Mouse (Mus musculus) neural tube, embryonic 14.5 days (tissue): ENCODE measurements around the gene Dab1. TPM values are rescaled to one million over a fixed set of nuclear protein-coding genes. Genes with fewer than 3 reads are reported as not detected.

Experiments
- ATAC-seq: fragments of 200-750 bp; cut with Nextera tagmentation; 2 replicates; pipeline ENCODE4 v1.8.0; 2017; ENCODE audit warnings: low read depth, mild to moderate bottlenecking, moderate TSS enrichment, moderate library complexity
- H3K27ac ChIP-seq: fragments of 300-500 bp; sonication (generic); 2 replicates; pipeline ENCODE4 v1.5.1; 2014; ENCODE audit warnings: low read depth, mild to moderate bottlenecking, control low read depth, low read length, moderate library complexity, mixed read lengths
- H3K27me3 ChIP-seq: fragments of 300-500 bp; sonication (generic); 2 replicates; pipeline ENCODE4 v1.6.1; 2014; ENCODE audit warnings: low read length; ENCODE audit not compliant: control insufficient read depth, insufficient read depth
- H3K36me3 ChIP-seq: fragments of 300-500 bp; sonication (generic); 2 replicates; pipeline ENCODE4 v1.6.1; 2014; ENCODE audit warnings: low read length, mixed read lengths; ENCODE audit not compliant: control insufficient read depth, insufficient read depth
- H3K4me1 ChIP-seq: fragments of 300-500 bp; sonication (generic); 2 replicates; pipeline ENCODE4 v1.6.1; 2014; ENCODE audit warnings: low read length; ENCODE audit not compliant: control insufficient read depth, insufficient read depth
- H3K4me2 ChIP-seq: fragments of 300-500 bp; sonication (generic); 2 replicates; pipeline ENCODE4 v1.6.1; 2014; ENCODE audit warnings: mild to moderate bottlenecking, low read depth, low read length, control low read depth
- H3K4me3 ChIP-seq: fragments of 300-500 bp; sonication (generic); 2 replicates; pipeline ENCODE4 v1.5.1; 2014; ENCODE audit warnings: low read depth, low read length, control low read depth, mixed read lengths
- H3K9ac ChIP-seq: fragments of 300-500 bp; sonication (generic); replicated peaks from 2 replicates; pipeline ENCODE4 v1.6.1; 2014; ENCODE audit warnings: low read depth, mild to moderate bottlenecking, control low read depth, low read length, mixed read lengths
- H3K9me3 ChIP-seq: fragments of 300-500 bp; sonication (generic); 2 replicates; pipeline ENCODE4 v1.6.1; 2016; ENCODE audit warnings: low read length; ENCODE audit not compliant: control insufficient read depth
- WGBS: fragments of 180-500 bp; shearing (Covaris S2); extraction: QIAGEN DNeasy Blood & Tissue Kit; methylation state at CpG from one replicate; pipeline ENCODE4 v1.1.7; 2014; 5-methylcytosine and 5-hydroxymethylcytosine counted together
- polyA plus RNA-seq: library from polyadenylated mRNA; unstranded; fragments of >200 nt; fragmentation: Nextera tagmentation; extraction: Ambion mirVana; gene quantifications from 2 replicates; pipeline ENCODE4 v1.2.1, GENCODE M21; 2014

Dab1 gene
- polyA plus RNA-seq, 1 experiment from 2014 or later: 58.0 TPM

DNA sequence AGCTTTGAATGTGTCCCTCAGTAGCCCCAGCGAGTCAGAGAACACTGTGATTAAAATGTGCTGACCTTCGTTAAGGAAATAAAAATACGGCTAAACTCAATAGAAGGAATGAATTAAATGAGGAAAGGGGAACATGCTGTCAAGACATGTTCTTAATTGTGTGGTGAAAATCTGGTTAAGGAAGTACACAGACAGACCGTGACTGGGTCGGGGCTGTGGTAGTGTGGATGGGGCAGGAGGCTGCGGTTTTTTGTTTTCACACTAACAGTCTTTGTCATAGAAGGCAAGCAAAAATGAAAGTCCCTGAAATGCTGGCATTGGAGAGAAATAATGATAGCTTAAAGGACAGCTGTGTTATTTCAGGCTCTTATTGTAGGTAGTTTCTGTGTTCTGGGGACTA lies 92.2 kb downstream of the Dab1 start:
- Histone ChIP-seq H3K4me2 (no peak overlapping the region), H3K4me1 (no peaks in the 10 kb centered on the region), H3K27me3 (no peaks in the 10 kb centered on the region), H3K36me3 (no peaks in the 10 kb centered on the region), H3K9ac (no peak overlapping the region), H3K4me3 (no peak overlapping the region), H3K9me3 (no peaks in the 10 kb centered on the region), H3K27ac (no peak overlapping the region)
- WGBS: 85% methylated on average over 6 of the region's 6 CpGs
- no peak for ATAC-seq

GRCm38 (mm10) chr4:103713921-103714320 lies 94.8 kb downstream of the Dab1 start:
- 91% methylated on average over 4 of the region's 4 CpGs for WGBS

DNA sequence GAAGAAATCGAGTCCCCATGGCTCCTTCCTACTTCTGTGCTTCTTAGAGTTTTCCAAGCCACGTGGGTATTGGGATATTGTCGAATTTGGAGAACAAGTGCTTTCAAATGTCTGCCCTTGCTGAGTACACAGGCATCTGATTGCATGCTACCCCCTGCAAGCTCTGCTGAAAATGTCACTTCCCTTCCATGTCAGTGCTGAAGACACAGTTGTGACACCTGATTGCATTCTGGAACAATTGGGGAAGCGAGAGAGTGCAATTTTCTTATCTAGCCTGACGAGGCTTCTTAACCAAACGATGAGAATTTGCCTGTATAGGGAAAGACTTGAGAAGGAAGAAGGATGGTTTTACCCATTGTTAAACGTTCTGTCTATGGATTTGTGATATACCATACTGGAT lies 95.8 kb downstream of the Dab1 start:
- Histone ChIP-seq H3K4me3 (no peak overlapping the region), H3K27me3 (no peaks in the 10 kb centered on the region), H3K4me1 (no peaks in the 10 kb centered on the region), H3K27ac (no peak overlapping the region), H3K4me2 (no peak overlapping the region), H3K36me3 (no peaks in the 10 kb centered on the region), H3K9ac (no peak overlapping the region), H3K9me3 (no peaks in the 10 kb centered on the region)
- WGBS: 90% methylated on average over 7 of the region's 7 CpGs
- ATAC-seq: no peak

More at GRCm38 (mm10) chr4:103713921-103714320, 94.8 kb downstream of the Dab1 start:
- Histone ChIP-seq H3K36me3 (no peaks in the 10 kb centered on the region), H3K27me3 (no peaks in the 10 kb centered on the region), H3K4me3 (no peak overlapping the region), H3K4me1 (no peaks in the 10 kb centered on the region), H3K27ac (no peak overlapping the region), H3K9me3 (no peaks in the 10 kb centered on the region), H3K9ac (no peak overlapping the region), H3K4me2 (no peak overlapping the region)
- ATAC-seq: no peak

GRCm38 (mm10) chr4:103715568-103715967 lies 96.4 kb downstream of the Dab1 start:
- no peak overlapping the region for H3K4me2 ChIP-seq
- H3K9me3 ChIP-seq: no peaks in the 10 kb centered on the region
- ATAC-seq: no peak
- no peaks in the 10 kb centered on the region for H3K4me1 ChIP-seq
- H3K27me3 ChIP-seq: no peaks in the 10 kb centered on the region
- H3K4me3 ChIP-seq: no peak overlapping the region
- no peaks in the 10 kb centered on the region for H3K36me3 ChIP-seq
- no peak overlapping the region for H3K27ac ChIP-seq
- no peak overlapping the region for H3K9ac ChIP-seq
- WGBS: 90% methylated on average over 4 of the region's 4 CpGs

GRCm38 (mm10) chr4:103722738-103723137 lies 103.6 kb downstream of the Dab1 start:
- no peaks in the 10 kb centered on the region for H3K4me1 ChIP-seq
- H3K9me3 ChIP-seq: no peaks in the 10 kb centered on the region
- H3K36me3 ChIP-seq: no peaks in the 10 kb centered on the region
- no peak overlapping the region for H3K4me3 ChIP-seq
- H3K9ac ChIP-seq: no peak overlapping the region
- H3K4me2 ChIP-seq: no peak overlapping the region
- no peak for ATAC-seq
- 93% methylated on average over 1 of the region's 1 CpGs for WGBS
- no peak overlapping the region for H3K27ac ChIP-seq
- no peaks in the 10 kb centered on the region for H3K27me3 ChIP-seq

DNA sequence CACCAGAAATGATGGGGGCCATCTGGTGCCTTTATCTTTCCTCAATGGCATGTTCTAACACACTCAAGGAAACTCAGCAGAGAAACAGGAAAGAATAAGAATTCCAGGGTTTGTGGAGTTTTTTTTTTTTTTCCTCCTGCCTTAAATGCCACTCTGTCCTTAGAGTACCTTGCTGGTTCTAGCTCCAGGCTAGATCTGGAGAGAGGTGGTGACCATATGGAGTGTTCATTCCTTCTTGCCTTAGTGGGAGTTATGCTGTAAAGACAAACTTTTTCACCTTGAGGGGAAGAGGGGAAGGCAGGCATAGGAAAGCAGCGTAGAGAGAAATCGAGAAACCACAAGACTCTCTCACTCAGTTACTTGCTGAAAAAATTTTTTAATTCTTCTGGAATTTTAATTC lies 107.3 kb downstream of the Dab1 start:
- WGBS: 96% methylated on average over 2 of the region's 2 CpGs
- no peaks in the 10 kb centered on the region for H3K36me3 ChIP-seq
- H3K4me1 ChIP-seq: no peaks in the 10 kb centered on the region
- no peak overlapping the region for H3K4me3 ChIP-seq
- no peak for ATAC-seq
- no peak overlapping the region for H3K27ac ChIP-seq
- H3K4me2 ChIP-seq: no peak overlapping the region
- no peaks in the 10 kb centered on the region for H3K27me3 ChIP-seq
- H3K9ac ChIP-seq: no peak overlapping the region
- H3K9me3 ChIP-seq: no peaks in the 10 kb centered on the region

GRCm38 (mm10) chr4:103737185-103737584 lies 118.0 kb downstream of the Dab1 start:
- no peaks in the 10 kb centered on the region for H3K4me1 ChIP-seq
- no peak overlapping the region for H3K4me3 ChIP-seq
- ATAC-seq: no peak
- H3K36me3 ChIP-seq: no peaks in the 10 kb centered on the region
- WGBS: 49% methylated on average over 6 of the region's 6 CpGs
- H3K4me2 ChIP-seq: no peak overlapping the region
- H3K9me3 ChIP-seq: no peaks in the 10 kb centered on the region
- H3K27me3 ChIP-seq: no peaks in the 10 kb centered on the region
- no peak overlapping the region for H3K27ac ChIP-seq
- H3K9ac ChIP-seq: no peak overlapping the region

DNA sequence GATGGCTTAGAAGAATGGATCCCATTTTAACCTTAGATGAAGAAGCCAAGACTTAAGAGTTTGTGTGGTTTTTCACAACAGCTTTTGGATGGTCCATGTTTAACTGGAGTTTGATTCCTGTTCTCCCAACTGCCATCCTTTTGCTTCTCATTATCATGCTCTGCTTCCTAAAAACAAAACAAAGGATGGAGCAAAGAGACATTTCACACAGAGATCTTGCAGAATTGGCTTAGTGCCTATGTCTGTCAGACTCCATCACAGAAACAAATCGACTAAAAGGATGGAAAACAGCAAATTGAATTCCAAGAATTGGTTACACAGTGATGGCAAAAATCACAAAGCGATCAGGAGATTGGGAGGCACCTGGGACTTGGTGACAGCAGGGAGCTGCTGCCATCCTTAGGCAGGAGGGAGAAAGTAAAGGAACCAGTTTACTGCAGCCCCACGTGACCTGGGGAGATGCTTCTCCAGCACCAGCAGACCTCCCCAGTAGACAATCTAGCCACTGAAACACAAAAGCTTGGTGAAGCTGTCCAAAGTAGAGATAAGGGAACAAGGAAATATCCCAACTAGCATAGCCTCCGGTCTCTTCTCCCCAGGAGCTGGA lies 132.2 kb downstream of the Dab1 start:
- Histone ChIP-seq H3K4me3 (no peak overlapping the region), H3K4me1 (no peaks in the 10 kb centered on the region), H3K9me3 (no peaks in the 10 kb centered on the region), H3K27ac (no peak overlapping the region), H3K36me3 (no peaks in the 10 kb centered on the region), H3K9ac (no peak overlapping the region), H3K27me3 (no peaks in the 10 kb centered on the region), H3K4me2 (no peak overlapping the region)
- ATAC-seq: no peak
- WGBS: 56% methylated on average over 4 of the region's 4 CpGs

- no peak overlapping the region for H3K27ac ChIP-seq
- H3K4me3 ChIP-seq: no peak overlapping the region
- no peak overlapping the region for H3K9ac ChIP-seq
- H3K4me2 ChIP-seq: no peak overlapping the region
- ATAC-seq: no peak
- WGBS: 60% methylated on average over 7 of the region's 7 CpGs
- H3K4me1 ChIP-seq: no peaks in the 10 kb centered on the region
- no peaks in the 10 kb centered on the region for H3K9me3 ChIP-seq
- no peaks in the 10 kb centered on the region for H3K36me3 ChIP-seq
- no peaks in the 10 kb centered on the region for H3K27me3 ChIP-seq
These were observed 135.4 kb downstream of the Dab1 start for GRCm38 (mm10) chr4:103754561-103754960.
